Mouse (Mus musculus): ENCODE measurements around the gene Rasl10a. TPM values are rescaled to one million over a fixed set of nuclear protein-coding genes. Genes with fewer than 3 reads are reported as not detected.

Rasl10a gene
- polyA plus RNA-seq, 1 experiment from 2014 or later, result 2.0 TPM

GRCm38 (mm10) chr11:5100283-5100682, 42.4 kb downstream of the Rasl10a start:
- WGBS, result 3% methylated on average over 7 of the region's 7 CpGs
- H3K9ac ChIP-seq (ENCODE audit: low read length), result peak overlapping the region; percentile 100
- ATAC-seq (ENCODE audit: insufficient number of reproducible peaks, insufficient read depth, low FRiP score, low read depth), result no peak

GRCm38 (mm10) chr11:5100801-5101200, 42.9 kb downstream of the Rasl10a start:
- 71% methylated on average over 5 of the region's 5 CpGs for WGBS
- Histone ChIP-seq H3K9me3 (ENCODE audit: control insufficient read depth, low read length) (no peaks in the 10 kb centered on the region), H3K4me1 (ENCODE audit: control insufficient read depth in 2 of 2, insufficient read depth in 2 of 2, low read length in 2 of 2) (peaks cover 11 to 27% of the 10 kb centered on the region in 2 experiments), H3K4me2 (ENCODE audit: low read length) (peak overlapping the region; percentile 90), H3K27ac (replicated peaks in 1 of 2; ENCODE audit: control insufficient read depth in 1 of 2, insufficient read depth in 1 of 2, low read depth in 2 of 2, low read length in 2 of 2) (no peak overlapping the region), H3K4me3 (ENCODE audit: control insufficient read depth in 1 of 2, insufficient read depth in 1 of 2, low read depth in 1 of 2, low read length in 2 of 2) (peak overlapping the region in 1 of 2 experiments; percentile 98; a peak in 1 of 4 replicates), H3K9ac (ENCODE audit: low read length) (peak overlapping the region; percentile 100; the same call in 1 of the 2 replicates), H3K27me3 (ENCODE audit: control insufficient read depth, insufficient read depth, low read length) (no peaks in the 10 kb centered on the region), H3K36me3 (ENCODE audit: control insufficient read depth, insufficient read depth, low read length) (peaks cover 34% of the 10 kb centered on the region)
- no peak for ATAC-seq (ENCODE audit: insufficient number of reproducible peaks, insufficient read depth, low FRiP score, low read depth)

More at GRCm38 (mm10) chr11:5100283-5100682, 42.4 kb downstream of the Rasl10a start:
- Histone ChIP-seq H3K27me3 (ENCODE audit: control insufficient read depth, insufficient read depth, low read length) (no peaks in the 10 kb centered on the region), H3K27ac (replicated peaks in 1 of 2; ENCODE audit: control insufficient read depth in 1 of 2, insufficient read depth in 1 of 2, low read depth in 2 of 2, low read length in 2 of 2) (peak overlapping the region; percentile 53 to 98), H3K9me3 (ENCODE audit: control insufficient read depth, low read length) (no peaks in the 10 kb centered on the region), H3K4me2 (ENCODE audit: low read length) (peak overlapping the region; percentile 90), H3K36me3 (ENCODE audit: control insufficient read depth, insufficient read depth, low read length) (peaks cover 29% of the 10 kb centered on the region), H3K4me3 (ENCODE audit: control insufficient read depth in 1 of 2, insufficient read depth in 1 of 2, low read depth in 1 of 2, low read length in 2 of 2) (peak overlapping the region; percentile 67 to 98), H3K4me1 (ENCODE audit: control insufficient read depth in 2 of 2, insufficient read depth in 2 of 2, low read length in 2 of 2) (peaks cover 11 to 28% of the 10 kb centered on the region in 2 experiments)

- Histone ChIP-seq H3K27me3 (ENCODE audit: control insufficient read depth, insufficient read depth, low read length) (no peaks in the 10 kb centered on the region), H3K4me3 (ENCODE audit: control insufficient read depth in 1 of 2, insufficient read depth in 1 of 2, low read depth in 1 of 2, low read length in 2 of 2) (no peak overlapping the region), H3K9ac (ENCODE audit: low read length) (no peak overlapping the region), H3K4me1 (ENCODE audit: control insufficient read depth in 2 of 2, insufficient read depth in 2 of 2, low read length in 2 of 2) (peaks cover 8 to 18% of the 10 kb centered on the region in 2 experiments), H3K36me3 (ENCODE audit: control insufficient read depth, insufficient read depth, low read length) (peaks cover 34% of the 10 kb centered on the region), H3K4me2 (ENCODE audit: low read length) (no peak overlapping the region), H3K9me3 (ENCODE audit: control insufficient read depth, low read length) (no peaks in the 10 kb centered on the region), H3K27ac (replicated peaks in 1 of 2; ENCODE audit: control insufficient read depth in 1 of 2, insufficient read depth in 1 of 2, low read depth in 2 of 2, low read length in 2 of 2) (no peak overlapping the region)
- no peak for ATAC-seq (ENCODE audit: insufficient number of reproducible peaks, insufficient read depth, low FRiP score, low read depth)
- WGBS, result 86% methylated on average over 6 of the region's 6 CpGs
Observed at GRCm38 (mm10) chr11:5101641-5102040, 43.7 kb downstream of the Rasl10a start.

- no peak overlapping the region for H3K9ac ChIP-seq (ENCODE audit: low read length)
- H3K4me2 ChIP-seq (ENCODE audit: low read length), result no peak overlapping the region
- no peak for ATAC-seq (ENCODE audit: insufficient number of reproducible peaks, insufficient read depth, low FRiP score, low read depth)
- peaks cover 7 to 12% of the 10 kb centered on the region in 2 experiments for H3K4me1 ChIP-seq (ENCODE audit: control insufficient read depth in 2 of 2, insufficient read depth in 2 of 2, low read length in 2 of 2)
- no peak overlapping the region for H3K4me3 ChIP-seq (ENCODE audit: control insufficient read depth in 1 of 2, insufficient read depth in 1 of 2, low read depth in 1 of 2, low read length in 2 of 2)
- H3K36me3 ChIP-seq (ENCODE audit: control insufficient read depth, insufficient read depth, low read length), result peaks cover 34% of the 10 kb centered on the region
- 86% methylated on average over 7 of the region's 7 CpGs for WGBS
- H3K9me3 ChIP-seq (ENCODE audit: control insufficient read depth, low read length), result no peaks in the 10 kb centered on the region
- no peaks in the 10 kb centered on the region for H3K27me3 ChIP-seq (ENCODE audit: control insufficient read depth, insufficient read depth, low read length)
- no peak overlapping the region for H3K27ac ChIP-seq (replicated peaks in 1 of 2; ENCODE audit: control insufficient read depth in 1 of 2, insufficient read depth in 1 of 2, low read depth in 2 of 2, low read length in 2 of 2)
Observed at GRCm38 (mm10) chr11:5102384-5102783, 44.5 kb downstream of the Rasl10a start.

- no peaks in the 10 kb centered on the region for H3K9me3 ChIP-seq (ENCODE audit: control insufficient read depth, low read length)
- peaks cover 7 to 9% of the 10 kb centered on the region in 2 experiments for H3K4me1 ChIP-seq (ENCODE audit: control insufficient read depth in 2 of 2, insufficient read depth in 2 of 2, low read length in 2 of 2)
- H3K36me3 ChIP-seq (ENCODE audit: control insufficient read depth, insufficient read depth, low read length), result peaks cover 34% of the 10 kb centered on the region
- 96% methylated on average over 4 of the region's 4 CpGs for WGBS
- H3K4me3 ChIP-seq (ENCODE audit: control insufficient read depth in 1 of 2, insufficient read depth in 1 of 2, low read depth in 1 of 2, low read length in 2 of 2), result no peak overlapping the region
- H3K27ac ChIP-seq (replicated peaks in 1 of 2; ENCODE audit: control insufficient read depth in 1 of 2, insufficient read depth in 1 of 2, low read depth in 2 of 2, low read length in 2 of 2), result no peak overlapping the region
- no peaks in the 10 kb centered on the region for H3K27me3 ChIP-seq (ENCODE audit: control insufficient read depth, insufficient read depth, low read length)
- no peak for ATAC-seq (ENCODE audit: insufficient number of reproducible peaks, insufficient read depth, low FRiP score, low read depth)
- H3K4me2 ChIP-seq (ENCODE audit: low read length), result no peak overlapping the region
- H3K9ac ChIP-seq (ENCODE audit: low read length), result no peak overlapping the region
Observed at GRCm38 (mm10) chr11:5103986-5104509, 46.1 kb downstream of the Rasl10a start.

- WGBS, result 45% methylated on average over 8 of the region's 8 CpGs
Observed at GRCm38 (mm10) chr11:5109441-5109840, 51.5 kb downstream of the Rasl10a start.

More at GRCm38 (mm10) chr11:5109441-5109840, 51.5 kb downstream of the Rasl10a start:
- Histone ChIP-seq H3K27me3 (ENCODE audit: control insufficient read depth, insufficient read depth, low read length) (no peaks in the 10 kb centered on the region), H3K27ac (replicated peaks in 1 of 2; ENCODE audit: control insufficient read depth in 1 of 2, insufficient read depth in 1 of 2, low read depth in 2 of 2, low read length in 2 of 2) (no peak overlapping the region), H3K9ac (ENCODE audit: low read length) (no peak overlapping the region), H3K4me1 (ENCODE audit: control insufficient read depth in 2 of 2, insufficient read depth in 2 of 2, low read length in 2 of 2) (peaks cover 14 to 16% of the 10 kb centered on the region in 2 experiments), H3K36me3 (ENCODE audit: control insufficient read depth, insufficient read depth, low read length) (peaks cover 13% of the 10 kb centered on the region), H3K4me3 (ENCODE audit: control insufficient read depth in 1 of 2, insufficient read depth in 1 of 2, low read depth in 1 of 2, low read length in 2 of 2) (no peak overlapping the region), H3K9me3 (ENCODE audit: control insufficient read depth, low read length) (no peaks in the 10 kb centered on the region), H3K4me2 (ENCODE audit: low read length) (no peak overlapping the region)
- no peak for ATAC-seq (ENCODE audit: insufficient number of reproducible peaks, insufficient read depth, low FRiP score, low read depth)

Small RNA genes within 50 kb of the gene (microRNA-seq; reads per million reads assigned to microRNA genes)
- gene Gm47296, result not detected

Other genes with a start within 250 kb of the Rasl10a start
- 29.5 and 33.1 TPM in 2 replicates for gene Nf2, start 208.6 kb upstream of the Rasl10a start, polyA plus RNA-seq (2014; fragmentation: Nextera tagmentation; extraction: Ambion mirVana)
- gene Nipsnap1, start 184.2 kb upstream of the Rasl10a start, polyA plus RNA-seq (2014; fragmentation: Nextera tagmentation; extraction: Ambion mirVana), result 28.8 and 30.1 TPM in 2 replicates
- 24.6 and 25.0 TPM in 2 replicates for gene Thoc5, start 162.8 kb upstream of the Rasl10a start, polyA plus RNA-seq (2014; fragmentation: Nextera tagmentation; extraction: Ambion mirVana)
- 0.20 and 0.35 TPM in 2 replicates for gene Nefh, start 110.1 kb upstream of the Rasl10a start, polyA plus RNA-seq (2014; fragmentation: Nextera tagmentation; extraction: Ambion mirVana)
- gene Ap1b1, start 71.3 kb upstream of the Rasl10a start, polyA plus RNA-seq (2014; fragmentation: Nextera tagmentation; extraction: Ambion mirVana), result 40.7 and 45.0 TPM in 2 replicates
- gene Gas2l1, start 7.2 kb downstream of the Rasl10a start, polyA plus RNA-seq (2014; fragmentation: Nextera tagmentation; extraction: Ambion mirVana), result 22.4 and 24.6 TPM in 2 replicates
- 33.5 TPM in 2 replicates for gene Rhbdd3, start 40.8 kb downstream of the Rasl10a start, polyA plus RNA-seq (2014; fragmentation: Nextera tagmentation; extraction: Ambion mirVana)
- gene Ewsr1, start 41.1 kb downstream of the Rasl10a start, polyA plus RNA-seq (2014; fragmentation: Nextera tagmentation; extraction: Ambion mirVana), result 198 and 242 TPM in 2 replicates
- 5.4 and 6.8 TPM in 2 replicates for gene Emid1, start 94.1 kb downstream of the Rasl10a start, polyA plus RNA-seq (2014; fragmentation: Nextera tagmentation; extraction: Ambion mirVana)
- 20.9 and 24.8 TPM in 2 replicates for gene Kremen1, start 203.4 kb downstream of the Rasl10a start, polyA plus RNA-seq (2014; fragmentation: Nextera tagmentation; extraction: Ambion mirVana)

Measured in heart, embryonic 14.5 days (tissue).